Mouse (Mus musculus) right cerebral cortex, postnatal 14 days (tissue): Measurements from ENCODE around the gene Rgsl1.

Experiments used
- DNase-seq: peaks from one replicate; pipeline ENCODE4 v3.0.0; 2022

Rgsl1 gene

GRCm38 (mm10) chr1:153739437-153740015 is 104.4 kb downstream of the Rgsl1 start:
- no peak for DNase-seq

- peak; percentile 9 for DNase-seq
Measured at GRCm38 (mm10) chr1:153737101-153738085, 106.5 kb downstream of the Rgsl1 start.

- DNase-seq = no peak
Measured at GRCm38 (mm10) chr1:153736096-153736495, 107.8 kb downstream of the Rgsl1 start.

GRCm38 (mm10) chr1:153734866-153735265 is 109.1 kb downstream of the Rgsl1 start:
- no peak for DNase-seq

- DNase-seq = no peak
Measured at GRCm38 (mm10) chr1:153733181-153733580, 110.8 kb downstream of the Rgsl1 start.

GRCm38 (mm10) chr1:153730671-153731070 is 113.3 kb downstream of the Rgsl1 start:
- DNase-seq = no peak

GRCm38 (mm10) chr1:153729806-153730205 is 114.1 kb downstream of the Rgsl1 start:
- DNase-seq = no peak
